Mouse (Mus musculus): ENCODE data around the gene Slc27a2.

DNA sequence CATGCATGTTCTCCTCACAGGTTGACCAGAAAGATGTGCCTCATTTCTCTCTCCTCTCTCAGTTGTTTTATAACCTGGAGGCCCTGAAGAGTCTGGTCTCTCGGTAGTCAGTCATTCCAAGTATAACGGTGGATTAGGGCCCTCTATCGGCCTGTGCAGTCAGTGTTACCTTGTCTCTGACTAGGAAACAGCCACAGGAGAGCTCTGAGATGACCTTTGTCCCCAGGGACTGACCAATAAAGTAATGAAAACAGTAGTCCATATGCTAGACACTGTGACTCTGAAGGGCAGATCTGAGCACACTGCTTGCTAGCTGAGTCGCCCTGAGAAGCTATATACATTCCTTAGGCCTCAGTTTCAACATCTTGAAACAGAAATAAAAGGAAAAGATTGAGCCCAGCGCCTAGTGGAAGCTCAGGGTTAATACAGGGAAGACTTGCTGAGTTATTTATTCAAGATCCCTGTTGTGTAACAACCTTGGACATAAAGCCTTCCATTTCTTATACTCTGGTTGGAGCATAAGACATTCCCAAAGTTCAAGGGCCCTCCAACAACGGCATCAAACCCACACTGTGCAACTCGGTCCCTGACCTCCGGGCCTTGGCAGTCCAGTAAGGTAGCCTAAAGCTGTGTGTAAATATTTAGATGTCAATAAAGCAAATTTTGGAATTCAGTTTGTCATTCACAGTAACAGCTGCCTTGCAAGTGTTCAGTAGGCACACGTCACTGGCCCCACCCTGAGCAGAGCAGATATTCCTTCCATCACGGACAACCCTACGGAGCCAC lies 23.4 kb downstream of the Slc27a2 start:
- TF ChIP-seq SMC3 (IDR thresholded peaks at IDR 0.05; ENCODE audit: low read depth, low read length): no peak
- TF ChIP-seq RCOR1 (IDR thresholded peaks at IDR 0.05; ENCODE audit: low read depth, low read length): no peak
- no peak for TF ChIP-seq POLR2A (IDR thresholded peaks at IDR 0.05; ENCODE audit: control insufficient read depth in 1 of 2, insufficient read depth in 1 of 2, low read depth in 1 of 2, low read length in 2 of 2, poor library complexity in 1 of 2)
- peak in 1 of 3 experiments; percentile 0; a peak in 1 of 6 replicates for TF ChIP-seq CTCF (IDR thresholded peaks at IDR 0.05 in 2 of 3, conservative IDR thresholded peaks at IDR 0.05 in 1 of 3; ENCODE audit: control insufficient read depth in 1 of 3, insufficient read depth in 1 of 3, low read depth in 2 of 3, low read length in 3 of 3, poor library complexity in 1 of 3, severe bottlenecking in 1 of 3)
- no peak for TF ChIP-seq NELFE (IDR thresholded peaks at IDR 0.05; ENCODE audit: low read depth, low read length)
- TF ChIP-seq POLR2AphosphoS2 (IDR thresholded peaks at IDR 0.05; ENCODE audit: low read length): no peak
- TF ChIP-seq MAX (IDR thresholded peaks at IDR 0.05; ENCODE audit: low read length): no peak
- TF ChIP-seq EP300 (IDR thresholded peaks at IDR 0.05; ENCODE audit: low read depth in 1 of 2, low read length in 2 of 2): no peak
- TF ChIP-seq TCF12 (IDR thresholded peaks at IDR 0.05; ENCODE audit: low read depth, low read length): no peak
- no peak for TF ChIP-seq KAT2A (conservative IDR thresholded peaks at IDR 0.05; ENCODE audit: low read depth, low read length)
- TF ChIP-seq CHD2 (IDR thresholded peaks at IDR 0.05; ENCODE audit: low read length): no peak
